ENCODE assay signal across 15 mouse cellular contexts in the genomic region with DNA sequence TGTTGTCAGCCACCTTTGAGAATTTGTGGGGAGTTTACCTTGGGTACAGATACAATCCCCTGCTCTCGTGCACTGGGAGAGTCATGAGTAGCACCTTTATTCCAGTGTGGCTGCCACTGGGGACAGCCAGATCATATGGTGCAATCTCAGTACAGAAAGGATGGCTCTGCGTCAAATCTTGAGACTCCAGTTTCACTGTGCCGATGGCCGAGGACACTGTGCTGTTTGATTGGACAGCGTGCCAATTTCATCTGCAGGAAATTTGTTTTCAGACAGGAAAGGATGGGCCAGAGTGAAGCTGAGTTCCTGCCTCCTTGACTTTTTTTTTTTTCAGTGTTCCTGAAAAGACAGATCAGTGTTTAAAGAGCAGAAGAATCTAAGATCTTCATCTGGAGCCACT. TPM values are rescaled to one million over a fixed set of nuclear protein-coding genes. Genes with fewer than 3 reads are reported as not detected.
DNase-seq lines count a peak whose midpoint lies in the region; ATAC-seq and TF ChIP-seq lines count a peak whose summit lies in the region.
"Had no signal": no experiment of that assay in that cellular context is flagged by ENCODE, and none has a peak within 500 bp of the region (broad histone marks: within the 10 kb centered on the region; RNA-seq: fewer than 3 reads in every experiment).

No protein-coding gene starts in this region.

- H3K4me2 ChIP-seq in kidney, embryonic 15.5 days: no peak overlapping the region
- H3K4me2 ChIP-seq in lung, postnatal 0 days (replicated peaks; ENCODE audit: low read depth, low read length): no peak overlapping the region
- H3K4me2 ChIP-seq: hindbrain, embryonic 13.5 days; intestine, embryonic 15.5 days; lung, embryonic 14.5 days had no signal

- DNase-seq in cerebellum, adult 18-20 months: peak; percentile 26 to 27
- no peak for DNase-seq in cerebellum, postnatal 25 days
- DNase-seq in kidney, postnatal 14 days: peak; percentile 27
- DNase-seq in adipocyte (ENCODE audit: low spot score): peak; percentile 87
- DNase-seq in lung, postnatal 0 days (ENCODE audit: low spot score): peak; percentile 67
- DNase-seq in right cerebral cortex, postnatal 14 days: no peak
- DNase-seq in layer of hippocampus, postnatal 14 days (ENCODE audit: low spot score in 2 of 2): no peak
- DNase-seq: B cell, adult 2 months; gastrocnemius, postnatal 14 days; heart, postnatal 14 days; left cerebral cortex, postnatal 4 days; lung, embryonic 14.5 days had no signal

- no peak overlapping the region for H3K27ac ChIP-seq in kidney, embryonic 15.5 days
- H3K27ac ChIP-seq in lung, postnatal 0 days (ENCODE audit: low read length): no peak overlapping the region
- H3K27ac ChIP-seq: hindbrain, embryonic 13.5 days; intestine, embryonic 15.5 days had no signal

- TF ChIP-seq CTCF in lung, postnatal 0 days (IDR thresholded peaks at IDR 0.05): no peak

- no peak for ATAC-seq in kidney, embryonic 15.5 days (replicated peaks; ENCODE audit: low FRiP score)
- ATAC-seq in lung, postnatal 0 days: peak; percentile 67
- ATAC-seq: intestine, embryonic 15.5 days had no signal

- H3K36me3 ChIP-seq in kidney, embryonic 15.5 days: peaks cover 23% of the 10 kb centered on the region
- H3K36me3 ChIP-seq in lung, postnatal 0 days (ENCODE audit: insufficient read depth, low read length): no peaks in the 10 kb centered on the region
- H3K36me3 ChIP-seq: intestine, embryonic 15.5 days had no signal

- no peaks in the 10 kb centered on the region for H3K9me3 ChIP-seq in kidney, embryonic 15.5 days (replicated peaks)
- H3K9me3 ChIP-seq in lung, postnatal 0 days (ENCODE audit: low read length): no peaks in the 10 kb centered on the region
- H3K9me3 ChIP-seq: hindbrain, embryonic 13.5 days; intestine, embryonic 15.5 days had no signal

- H3K4me3 ChIP-seq in kidney, embryonic 15.5 days (replicated peaks): no peak overlapping the region
- H3K4me3 ChIP-seq in lung, postnatal 0 days (ENCODE audit: low read depth, low read length): no peak overlapping the region
- H3K4me3 ChIP-seq: hindbrain, embryonic 13.5 days; intestine, embryonic 15.5 days had no signal

- H3K4me1 ChIP-seq in kidney, embryonic 15.5 days: no peaks in the 10 kb centered on the region
- H3K4me1 ChIP-seq in lung, postnatal 0 days (ENCODE audit: insufficient read depth, low read depth, low read length): no peaks in the 10 kb centered on the region
- H3K4me1 ChIP-seq: intestine, embryonic 15.5 days had no signal

- H3K9ac ChIP-seq in kidney, embryonic 15.5 days: no peak overlapping the region
- no peak overlapping the region for H3K9ac ChIP-seq in lung, postnatal 0 days (replicated peaks; ENCODE audit: low read depth)
- H3K9ac ChIP-seq: hindbrain, embryonic 13.5 days; intestine, embryonic 15.5 days; lung, embryonic 14.5 days had no signal

- WGBS in kidney, embryonic 15.5 days: 75% methylated on average over 5 of the region's 5 CpGs
- 44% methylated on average over 5 of the region's 5 CpGs for WGBS in lung, postnatal 0 days

- TF ChIP-seq EP300 in lung, postnatal 0 days (IDR thresholded peaks at IDR 0.05): 0 out of 2 replicates have a peak, but pooled peaks have one; percentile 39

- no peaks in the 10 kb centered on the region for H3K27me3 ChIP-seq in kidney, embryonic 15.5 days
- H3K27me3 ChIP-seq in lung, postnatal 0 days (replicated peaks; ENCODE audit: insufficient read depth, low read length): no peaks in the 10 kb centered on the region
- H3K27me3 ChIP-seq: hindbrain, embryonic 13.5 days; intestine, embryonic 15.5 days had no signal

RNA-seq across cellular contexts. Expression of gene Agpat4, which starts 12.7 kb away (rescaled TPM):
- polyA plus RNA-seq in kidney, embryonic 15.5 days (2015; fragmentation: Nextera tagmentation; extraction: Ambion mirVana): 35.3 and 37.2 TPM in 2 replicates
- 58.2 and 66.2 TPM in 2 replicates for polyA plus RNA-seq in lung, postnatal 0 days (2015; fragmentation: Nextera tagmentation; extraction: Ambion mirVana)
- 10 to 100 TPM; 70.3 to 73.9 TPM for total RNA-seq in layer of hippocampus, postnatal 14 days (2021)

Comparison
In these comparisons a context has a peak if more than half of its experiments do, and no peak if none do; other contexts are left out.
1. DNase-seq: peak in cerebellum, adult 18-20 months (2 of 2), kidney, postnatal 14 days (single experiment), adipocyte (single experiment) and lung, postnatal 0 days (single experiment); none in cerebellum, postnatal 25 days (0 of 2), right cerebral cortex, postnatal 14 days (single experiment) and layer of hippocampus, postnatal 14 days (0 of 2).